Mouse (Mus musculus) monocyte, adult 5-6 weeks (primary cell): ENCODE results near the gene Otol1. TPM values are rescaled to one million over a fixed set of nuclear protein-coding genes. Genes with fewer than 3 reads are reported as not detected.

Source experiments
- ATAC-seq: fragments of 153-309, 156-312 bp; replicated peaks from 2 replicates; pipeline ENCODE4 v1.8.0; 2017; ENCODE audit warnings: mild to moderate bottlenecking; ENCODE audit not compliant: low TSS enrichment, insufficient number of reproducible peaks, severe bottlenecking, poor library complexity, low FRiP score
- total RNA-seq: library from RNA; stranded (forward); fragments of 200-1000, 200-491, 200-594 nt; gene quantifications from 3 replicates; pipeline ENCODE4 v1.2.3, GENCODE M21; 2017

Gene Otol1
- not detected in 3 replicates for total RNA-seq

DNA sequence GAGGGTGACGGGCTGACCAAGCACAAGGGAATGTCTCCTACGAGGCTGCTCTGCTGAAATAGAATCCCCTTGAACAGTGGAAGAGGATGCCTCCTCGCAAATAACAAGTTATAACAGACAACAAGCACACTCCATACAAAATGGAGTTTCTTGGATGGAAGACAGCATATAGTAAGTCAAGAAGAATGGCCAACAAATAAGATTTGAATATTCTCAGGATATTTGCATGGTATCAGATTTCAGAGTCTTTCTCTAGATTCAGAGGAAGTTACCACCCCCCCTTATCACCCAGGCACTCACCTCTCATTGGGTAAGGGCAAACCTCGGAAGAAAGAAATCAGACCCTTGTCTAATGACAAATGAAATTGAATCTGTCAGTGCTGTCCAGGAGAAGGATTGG is at the start of gene Otol1:
Gene Otol1, plus strand, starts transcription at position 301 of the 400 bp plus-strand sequence.
- ATAC-seq: no peak

DNA sequence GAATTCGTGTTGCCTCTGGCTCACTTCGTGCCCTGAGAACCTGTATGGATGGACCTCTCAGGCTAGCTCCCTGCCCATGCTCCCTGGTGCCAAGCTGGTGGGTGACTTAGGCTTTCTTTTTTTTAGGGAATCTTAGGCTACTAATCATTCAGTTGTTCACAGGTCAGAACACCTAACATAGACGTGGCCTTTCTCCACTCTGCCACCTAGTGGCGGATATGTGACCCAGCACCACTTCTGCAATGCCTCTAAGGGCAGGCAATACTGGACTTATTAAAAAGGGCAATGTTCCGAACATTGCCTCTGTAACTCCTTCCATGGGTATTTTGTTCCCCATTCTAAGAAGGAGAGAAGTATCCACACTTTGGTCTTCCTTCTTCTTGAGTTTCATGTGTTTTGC is 45.2 kb upstream of the Otol1 start:
- no peak for ATAC-seq

DNA sequence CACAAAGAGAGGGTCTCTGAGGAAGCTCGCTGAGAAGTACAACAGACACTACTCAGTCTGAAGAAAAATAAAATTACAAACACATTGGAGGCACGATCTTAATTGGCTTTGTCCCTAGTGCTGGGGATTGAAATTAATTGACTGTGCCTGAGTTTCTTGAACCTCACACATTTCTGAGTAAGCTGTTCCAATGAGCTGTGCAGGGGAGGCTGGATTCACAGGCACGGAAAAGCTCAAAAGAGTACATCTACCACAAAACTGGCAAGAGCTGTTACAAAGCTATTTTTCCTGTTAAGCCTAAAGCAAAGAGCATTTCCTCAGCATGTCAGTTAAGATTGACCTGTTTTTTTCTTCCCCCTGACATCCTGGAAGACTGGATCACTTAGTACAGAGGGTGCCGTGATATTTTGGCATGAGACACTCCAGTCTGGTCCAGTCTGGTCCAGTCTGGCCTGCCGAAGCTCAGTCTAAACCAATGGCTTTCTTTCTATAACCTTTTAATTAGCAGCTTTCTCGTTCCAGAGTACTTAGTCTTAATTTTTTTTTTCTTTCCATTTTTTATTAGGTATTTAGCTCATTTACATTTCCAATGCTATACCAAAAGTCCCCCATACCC is 35.8 kb upstream of the Otol1 start:
- no peak for ATAC-seq

DNA sequence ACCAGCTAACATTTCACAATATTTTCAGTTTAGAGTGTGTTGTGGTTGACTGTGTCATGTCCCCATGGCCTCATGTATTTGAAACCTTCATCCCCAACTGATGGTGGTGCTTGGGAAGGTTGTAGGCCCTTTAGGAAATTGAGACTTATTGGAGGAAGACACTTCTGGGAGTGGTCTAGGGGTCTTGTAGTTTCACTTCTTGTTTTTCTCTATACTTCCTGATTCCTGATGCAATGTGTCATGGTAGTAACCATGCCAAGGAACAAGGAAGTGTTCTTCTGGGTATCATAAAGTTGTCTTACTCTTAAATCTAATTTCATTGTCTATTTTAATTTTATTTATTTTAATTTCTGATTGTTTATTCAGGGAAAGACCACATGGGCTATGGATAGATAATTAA is 29.3 kb upstream of the Otol1 start:
- ATAC-seq: no peak

DNA sequence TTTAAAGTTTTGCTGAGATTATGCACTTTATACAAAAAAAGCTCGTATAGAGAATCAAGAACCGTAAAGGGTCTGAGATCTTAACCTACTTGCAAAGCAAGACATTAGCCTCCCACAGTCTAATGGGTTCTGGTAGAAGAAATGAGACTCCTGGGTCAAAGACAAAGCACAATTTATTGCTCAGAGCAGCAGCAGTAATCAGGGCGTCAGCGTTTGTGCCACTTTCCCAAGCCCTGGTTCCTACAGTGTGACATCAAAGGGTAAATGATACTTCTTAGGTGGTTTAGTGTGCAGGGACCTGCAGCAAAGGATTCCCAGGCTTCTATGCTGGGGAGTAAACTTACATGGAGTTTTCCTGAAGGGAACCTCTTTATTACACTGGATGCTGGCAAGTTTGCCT is 13.6 kb upstream of the Otol1 start:
- no peak for ATAC-seq

DNA sequence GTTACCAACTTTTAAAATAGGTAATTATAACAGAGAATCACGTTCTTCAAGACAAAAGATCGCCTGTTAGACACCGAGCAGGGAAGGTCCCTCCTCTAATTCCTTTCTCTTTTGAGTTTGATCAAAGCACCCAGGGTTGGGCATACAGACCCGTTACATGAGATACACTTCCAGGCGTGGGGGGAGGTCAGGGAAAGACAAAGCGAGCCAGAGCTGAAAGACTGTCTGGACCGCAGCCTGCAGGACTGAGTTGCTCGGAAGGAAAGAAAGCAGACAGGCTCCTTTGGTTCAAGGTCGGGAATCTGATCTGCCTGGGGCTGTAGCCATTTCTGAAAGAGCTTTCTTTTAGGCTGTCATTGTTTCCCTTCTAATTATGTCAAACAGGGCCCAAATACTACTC is 5.9 kb upstream of the Otol1 start:
- ATAC-seq: no peak

DNA sequence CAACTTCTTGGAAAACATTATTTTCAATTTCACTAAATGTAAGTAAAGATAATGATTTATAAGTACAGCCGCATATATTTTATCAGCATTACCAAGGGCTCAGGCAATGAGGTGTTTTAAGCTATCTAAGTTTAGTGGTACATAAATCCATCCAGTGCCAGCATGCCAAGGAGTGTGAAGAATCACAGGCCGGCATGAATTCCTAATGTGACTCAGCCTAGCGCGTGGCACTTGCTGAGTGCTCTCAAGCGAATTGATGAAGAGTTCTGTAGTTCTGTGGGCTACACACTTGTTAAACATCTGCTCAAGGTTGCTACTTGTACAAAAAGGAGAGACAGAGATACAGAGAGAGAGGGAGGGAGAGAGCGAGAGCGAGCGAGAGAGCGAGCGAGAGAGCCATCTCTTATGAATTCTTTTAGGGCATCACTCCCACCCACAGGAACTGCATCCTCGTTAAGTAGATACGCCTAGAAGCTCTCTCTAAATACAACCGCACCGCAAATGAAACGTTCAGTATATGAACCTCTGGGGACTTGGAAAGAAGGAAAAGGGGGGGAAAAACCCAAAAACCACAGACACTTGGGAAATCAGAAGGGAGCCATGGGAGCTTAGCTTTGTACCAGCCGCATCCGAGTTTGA is 4.2 kb upstream of the Otol1 start:
- ATAC-seq: no peak

DNA sequence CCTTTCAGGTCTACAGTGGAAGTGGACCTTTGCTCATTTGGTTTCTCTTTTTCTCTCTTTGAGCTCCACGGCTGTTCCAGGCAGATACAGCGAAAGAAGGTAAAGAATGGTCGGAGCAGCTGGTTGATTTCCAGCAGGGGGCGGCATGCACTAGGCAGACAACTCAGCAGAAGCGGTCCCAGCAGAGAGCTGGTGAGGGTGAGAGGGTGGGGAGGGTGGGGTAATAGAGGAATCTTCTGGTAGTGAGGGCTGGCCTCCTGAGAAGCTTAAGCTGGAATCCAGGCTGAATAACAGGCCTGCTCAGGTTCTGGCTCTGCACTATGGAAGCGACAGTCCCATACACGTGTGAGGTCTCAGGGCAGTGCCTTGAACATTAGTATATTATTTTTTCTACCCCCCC is 3.5 kb upstream of the Otol1 start:
- no peak for ATAC-seq

DNA sequence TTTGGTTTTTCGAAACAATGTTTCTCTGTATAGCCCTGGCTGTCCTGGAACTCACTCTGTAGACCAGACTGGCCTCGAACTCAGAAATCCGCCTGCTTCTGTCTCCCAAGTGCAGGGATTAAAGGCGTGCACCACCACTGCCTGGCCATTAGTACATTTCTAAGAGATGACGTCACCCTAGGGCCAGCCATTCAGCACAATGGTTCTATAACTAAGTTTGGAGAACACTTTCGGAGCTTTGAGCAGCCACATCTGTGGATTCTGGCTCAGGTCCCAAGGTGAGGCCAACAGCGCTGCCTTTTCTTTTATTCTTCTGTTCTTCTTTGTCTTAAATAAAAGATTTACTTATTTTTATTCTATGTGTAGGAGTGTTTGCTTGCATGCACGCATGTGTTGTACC is 3.0 kb upstream of the Otol1 start:
- ATAC-seq: no peak

DNA sequence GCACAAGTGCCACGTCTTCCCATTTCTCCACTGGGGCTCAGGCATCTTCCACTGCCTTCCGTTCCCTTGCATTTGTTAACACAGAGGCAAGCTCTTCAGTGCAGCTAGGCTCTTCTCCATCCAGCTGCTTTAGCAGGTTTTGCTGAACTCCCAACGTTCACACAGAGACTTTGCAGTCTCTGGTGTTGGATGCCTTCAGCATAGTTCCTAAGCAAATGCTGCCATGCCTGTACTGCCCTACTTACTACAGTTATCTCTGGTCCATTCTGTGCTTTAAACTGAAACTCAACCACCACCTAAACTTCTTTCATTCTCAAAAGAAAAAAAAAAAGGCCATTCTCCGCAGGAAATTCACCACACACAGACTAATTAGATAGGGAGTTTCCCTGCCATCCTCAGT is 5.2 kb downstream of the Otol1 start:
- no peak for ATAC-seq

DNA sequence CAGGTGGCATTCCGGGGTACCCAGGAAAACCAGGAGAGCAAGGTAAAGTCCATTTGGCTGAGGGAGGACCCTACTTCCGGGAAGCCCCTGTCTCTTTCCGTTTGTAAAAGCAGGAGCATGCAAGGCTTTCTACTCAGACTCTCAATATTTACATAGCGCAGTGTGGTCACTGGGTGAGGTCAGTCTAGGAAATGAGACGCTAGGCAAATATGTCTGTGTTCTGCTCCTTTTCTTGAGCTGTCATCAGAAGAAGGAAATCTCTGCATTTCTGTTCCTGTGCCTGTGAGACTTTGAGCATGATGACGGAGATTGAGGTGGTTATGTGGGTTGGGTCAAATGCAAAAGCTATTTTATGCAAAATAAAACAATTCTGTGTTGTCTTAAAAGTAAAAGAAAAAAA is 19.2 kb downstream of the Otol1 start:
- no peak for ATAC-seq

DNA sequence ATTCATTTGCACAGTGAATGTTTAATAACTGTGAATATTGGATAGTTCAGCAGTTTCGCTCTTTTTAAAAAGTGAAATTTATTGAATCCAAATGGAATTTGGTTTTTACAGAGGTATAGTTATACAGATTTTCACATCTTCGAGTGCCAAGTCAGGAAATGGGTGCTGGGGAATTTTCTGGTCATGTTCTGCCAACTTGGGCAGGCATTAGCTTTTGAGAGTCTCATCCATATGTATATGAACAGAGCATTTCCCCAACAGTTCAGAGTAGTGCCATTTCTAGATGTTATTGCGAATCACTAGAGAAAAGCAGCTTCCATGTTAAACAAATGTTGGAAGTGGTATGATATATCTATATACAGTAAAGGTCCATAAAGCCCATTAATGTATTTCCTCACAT is 21.8 kb downstream of the Otol1 start:
- no peak for ATAC-seq

DNA sequence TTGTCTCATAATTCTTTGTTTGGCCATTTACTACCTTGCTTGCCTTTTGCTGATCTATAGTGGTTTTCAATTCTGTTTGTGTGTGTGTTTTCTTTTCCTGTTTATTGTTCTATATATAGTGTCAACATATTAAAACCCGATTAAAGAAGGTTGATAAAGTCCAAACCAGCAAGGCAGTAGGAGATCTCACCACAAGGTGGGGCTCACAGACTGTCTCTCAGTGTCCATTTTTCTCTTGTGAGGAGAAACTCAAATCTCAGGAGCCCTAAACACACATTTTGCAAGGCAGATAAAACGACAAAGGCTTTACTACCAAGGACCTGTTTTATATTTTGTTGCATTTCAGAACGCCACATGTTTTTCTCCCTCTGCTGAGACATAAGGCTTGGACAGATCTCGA is 28.2 kb downstream of the Otol1 start:
- ATAC-seq: no peak

Other genes starting within 250 kb of the Otol1 start
- not detected in 3 replicates for gene Sptssb, start 147.7 kb upstream of the Otol1 start, total RNA-seq